In genomic region chr10:79985334-79986231, GRCm38 (mm10) we compare ENCODE assay signal across 8 mouse cellular contexts. TPM values are rescaled to one million over a fixed set of nuclear protein-coding genes. Genes with fewer than 3 reads are reported as not detected.
DNase-seq lines count a peak whose midpoint lies in the region; ATAC-seq and TF ChIP-seq lines count a peak whose summit lies in the region.

No protein-coding gene starts in this region.

- H3K36me3 ChIP-seq in CH12.LX (replicated peaks in 1 of 2; ENCODE audit: control insufficient read depth in 1 of 2, insufficient read depth in 1 of 2, low read length in 1 of 2), result peaks cover 10 to 22% of the 10 kb centered on the region in 2 experiments
- 0 out of 2 replicates have a peak, but pooled peaks cover 6% of the 10 kb centered on the region for H3K36me3 ChIP-seq in forebrain, embryonic 13.5 days (ENCODE audit: poor library complexity, severe bottlenecking)
- H3K36me3 ChIP-seq in neural tube, embryonic 15.5 days, result no peaks in the 10 kb centered on the region

- H3K4me3 ChIP-seq in CH12.LX (replicated peaks in 1 of 3; ENCODE audit: low read depth in 2 of 3, low read length in 2 of 3, poor library complexity in 1 of 3), result peak overlapping the region; percentile 50 to 89 (median 68)
- peak overlapping the region; percentile 55 for H3K4me3 ChIP-seq in brown adipose tissue, adult 24 weeks (ENCODE audit: insufficient read depth, low read depth, low read length)
- peak overlapping the region; percentile 80 for H3K4me3 ChIP-seq in forebrain, embryonic 13.5 days
- H3K4me3 ChIP-seq in lung, adult 2 months (replicated peaks; ENCODE audit: extremely low read depth, low read depth, low read length), result peak overlapping the region; percentile 87
- H3K4me3 ChIP-seq in neural tube, embryonic 15.5 days (replicated peaks), result peak overlapping the region; percentile 61

- TF ChIP-seq CTCF in CH12.LX (conservative IDR thresholded peaks at IDR 0.05 in 1 of 2, IDR thresholded peaks at IDR 0.05 in 1 of 2; ENCODE audit: low read depth in 2 of 2, low read length in 2 of 2), result no peak
- TF ChIP-seq CTCF in lung, adult 2 months (IDR thresholded peaks at IDR 0.05; ENCODE audit: insufficient read depth, low read length), result no peak

- peaks cover 3% of the 10 kb centered on the region for H3K27me3 ChIP-seq in CH12.LX (replicated peaks)
- peaks cover 40% of the 10 kb centered on the region for H3K27me3 ChIP-seq in forebrain, embryonic 13.5 days
- peaks cover 32% of the 10 kb centered on the region for H3K27me3 ChIP-seq in neural tube, embryonic 15.5 days (replicated peaks)

- TF ChIP-seq EP300 in CH12.LX (IDR thresholded peaks at IDR 0.05; ENCODE audit: low read length), result no peak; the same call in 1 of the 2 replicates

- peak overlapping the region; percentile 68 for H3K9ac ChIP-seq in CH12.LX (ENCODE audit: insufficient read depth, low read depth)
- H3K9ac ChIP-seq in forebrain, embryonic 13.5 days, result peak overlapping the region; percentile 90
- peak overlapping the region; percentile 62 for H3K9ac ChIP-seq in neural tube, embryonic 15.5 days (replicated peaks)

- 0 out of 2 replicates have a peak, but pooled peaks have one; percentile 11 for ATAC-seq in forebrain, embryonic 13.5 days
- ATAC-seq in neural tube, embryonic 15.5 days (ENCODE audit: low FRiP score), result peak; percentile 26; the same call in 1 of the 2 replicates

- peak overlapping the region; percentile 94 for H3K27ac ChIP-seq in CH12.LX (ENCODE audit: insufficient read depth, low read depth)
- peak overlapping the region; percentile 78 for H3K27ac ChIP-seq in brown adipose tissue, adult 24 weeks (replicated peaks; ENCODE audit: low read depth, low read length)
- H3K27ac ChIP-seq in forebrain, embryonic 13.5 days, result peak overlapping the region; percentile 96
- H3K27ac ChIP-seq in neural tube, embryonic 15.5 days (replicated peaks), result peak overlapping the region; percentile 98

- no peaks in the 10 kb centered on the region for H3K9me3 ChIP-seq in CH12.LX (replicated peaks; ENCODE audit: low read length)
- H3K9me3 ChIP-seq in forebrain, embryonic 13.5 days (replicated peaks), result no peaks in the 10 kb centered on the region
- no peaks in the 10 kb centered on the region for H3K9me3 ChIP-seq in neural tube, embryonic 15.5 days (replicated peaks)

- DNase-seq in CH12.LX (ENCODE audit: extremely low read depth), result peak; percentile 74
- DNase-seq in heart, postnatal 36 days, result peak; percentile 70 to 73
- peak; percentile 69 to 70 for DNase-seq in layer of hippocampus, adult 8-10 months (ENCODE audit: low spot score in 2 of 2)
- DNase-seq in lung, adult 2 months, result peak; percentile 71
- peak; percentile 84 for DNase-seq in thymus, postnatal 14 days

- no peak; the same call in 1 of the 2 replicates for TF ChIP-seq POLR2A in CH12.LX (IDR thresholded peaks at IDR 0.05; ENCODE audit: low read depth, low read length)
- TF ChIP-seq POLR2A in lung, adult 2 months (IDR thresholded peaks at IDR 0.05; ENCODE audit: borderline replicate concordance, extremely low read depth, low read depth, low read length), result peak; percentile 44; the same call in 1 of the 2 replicates

- dilution Hi-C loops in CH12.LX (cut with MboI; ENCODE audit: extremely low pct_ligation_motif_present, extremely low pct_unique_long_range_greater_than_20kb, low sequenced_read_pairs), result no loop called here

- H3K79me2 ChIP-seq in CH12.LX (replicated peaks; ENCODE audit: control insufficient read depth, extremely low read depth, insufficient read depth, poor library complexity, severe bottlenecking), result peaks cover 33% of the 10 kb centered on the region

- 5% methylated on average over 35 of the region's 35 CpGs for WGBS in forebrain, embryonic 13.5 days
- under 1% methylated on average over 35 of the region's 35 CpGs for WGBS in lung, adult 2 months
- 2% methylated on average over 35 of the region's 35 CpGs for WGBS in neural tube, embryonic 15.5 days

- TF ChIP-seq RAD21 in CH12.LX (IDR thresholded peaks at IDR 0.05; ENCODE audit: low read depth, low read length), result no peak

- peaks cover 27 to 66% of the 10 kb centered on the region in 2 experiments for H3K4me1 ChIP-seq in CH12.LX (ENCODE audit: control insufficient read depth in 1 of 2, insufficient read depth in 2 of 2)
- peaks cover 26% of the 10 kb centered on the region for H3K4me1 ChIP-seq in brown adipose tissue, adult 24 weeks (ENCODE audit: control insufficient read depth, insufficient read depth, insufficient read length, low read length)
- peaks cover 48% of the 10 kb centered on the region for H3K4me1 ChIP-seq in forebrain, embryonic 13.5 days
- H3K4me1 ChIP-seq in lung, adult 2 months (ENCODE audit: control insufficient read depth, insufficient read depth, low read length), result peaks cover 30% of the 10 kb centered on the region
- peaks cover 61% of the 10 kb centered on the region for H3K4me1 ChIP-seq in neural tube, embryonic 15.5 days

- H3K4me2 ChIP-seq in CH12.LX (ENCODE audit: insufficient read depth, low read depth, poor library complexity, severe bottlenecking), result peak overlapping the region; percentile 81
- peak overlapping the region; percentile 86 for H3K4me2 ChIP-seq in forebrain, embryonic 13.5 days
- H3K4me2 ChIP-seq in neural tube, embryonic 15.5 days, result peak overlapping the region; percentile 96

- intact Hi-C loops in heart, postnatal 36 days (cut with DNase I), result loop anchor here (2.0 kb wide), 1 partner anchor 155 kb away; the partner anchor contains the start of gene Cbarp

- in situ Hi-C loops in CH12.LX (cut with MboI; ENCODE audit: low pct_ligation_motif_present, low pct_unique_long_range_greater_than_20kb, low sequenced_read_pairs), result loop anchor here (5.0 kb wide), 2 partner anchors 127 to 157 kb away; partner anchors contain the start of gene Cbarp

TF ChIP-seq in CH12.LX, 34 proteins besides CTCF, POLR2A, EP300 and RAD21 (continues in another document):
- no peak for TF ChIP-seq PAX5 (IDR thresholded peaks at IDR 0.05; ENCODE audit: low read length)
- peak; percentile 99 for TF ChIP-seq TBP (conservative IDR thresholded peaks at IDR 0.05; ENCODE audit: low read depth, low read length)
- no peak for TF ChIP-seq ZKSCAN1 (IDR thresholded peaks at IDR 0.05; ENCODE audit: borderline replicate concordance, low read depth, low read length)

RNA-seq across cellular contexts. Expression of gene Tmem259, which starts 1.5 kb away (rescaled TPM):
- 67.1 and 71.7 TPM in 2 replicates for total RNA-seq in CH12.LX (2012; rRNA removed)
- total RNA-seq in CH12.LX (2014; rRNA removed), result 50.1 and 50.2 TPM in 2 replicates
- polyA plus RNA-seq in CH12.LX (2012; ENCODE audit: insufficient read length, low read depth), result 66.0 and 84.2 TPM in 2 replicates
- polyA plus RNA-seq in brown adipose tissue, adult 24 weeks (2012; ENCODE audit: insufficient read depth, insufficient read length, missing spikeins), result 69.8 and 75.4 TPM in 2 replicates
- polyA plus RNA-seq in forebrain, embryonic 13.5 days (2015; fragmentation: Nextera tagmentation; extraction: Ambion mirVana), result 11.2 and 12.0 TPM in 2 replicates
- total RNA-seq in heart, postnatal 36 days (2021), result 100 to 1,000 TPM; 107 to 120 TPM
- total RNA-seq in layer of hippocampus, adult 8-10 months (2022), result 100 to 1,000 TPM; 111 to 119 (median 116) TPM
- 294 and 318 TPM in 2 replicates for polyA plus RNA-seq in lung, adult 2 months (2012; rRNA removed)
- polyA plus RNA-seq in neural tube, embryonic 15.5 days (2015; fragmentation: Nextera tagmentation; extraction: Ambion mirVana), result 21.3 and 24.7 TPM in 2 replicates

RNA-seq across cellular contexts. Expression of gene Cnn2, which starts 2.8 kb away (rescaled TPM):
- 26.3 and 26.9 TPM in 2 replicates for total RNA-seq in CH12.LX (2012; rRNA removed)
- 46.3 and 49.0 TPM in 2 replicates for total RNA-seq in CH12.LX (2014; rRNA removed)
- polyA plus RNA-seq in CH12.LX (2012; ENCODE audit: insufficient read length, low read depth), result 52.6 and 62.7 TPM in 2 replicates
- polyA plus RNA-seq in brown adipose tissue, adult 24 weeks (2012; ENCODE audit: insufficient read depth, insufficient read length, missing spikeins), result 6.4 and 10.3 TPM in 2 replicates
- polyA plus RNA-seq in forebrain, embryonic 13.5 days (2015; fragmentation: Nextera tagmentation; extraction: Ambion mirVana), result 30.0 and 32.2 TPM in 2 replicates
- 10 to 100 TPM; 29.9 to 30.6 TPM for total RNA-seq in heart, postnatal 36 days (2021)
- total RNA-seq in layer of hippocampus, adult 8-10 months (2022), result 1 to 10 TPM; 5.3 to 9.8 (median 6.6) TPM
- 387 and 395 TPM in 2 replicates for polyA plus RNA-seq in lung, adult 2 months (2012; rRNA removed)
- polyA plus RNA-seq in neural tube, embryonic 15.5 days (2015; fragmentation: Nextera tagmentation; extraction: Ambion mirVana), result 31.6 and 76.4 TPM in 2 replicates

RNA-seq across cellular contexts. Expression of gene Abca7, which starts 10.7 kb away (rescaled TPM):
- total RNA-seq in CH12.LX (2012; rRNA removed) (6.8 and 7.0 TPM in 2 replicates), CH12.LX (2014; rRNA removed) (2.3 TPM in 2 replicates)
- 5.4 and 6.1 TPM in 2 replicates for polyA plus RNA-seq in CH12.LX (2012; ENCODE audit: insufficient read length, low read depth)
- 5.1 and 5.4 TPM in 2 replicates for polyA plus RNA-seq in brown adipose tissue, adult 24 weeks (2012; ENCODE audit: insufficient read depth, insufficient read length, missing spikeins)
- 3.1 and 3.9 TPM in 2 replicates for polyA plus RNA-seq in forebrain, embryonic 13.5 days (2015; fragmentation: Nextera tagmentation; extraction: Ambion mirVana)
- total RNA-seq in heart, postnatal 36 days (2021), result 1 to 10 TPM; 7.7 to 7.9 TPM
- 10 to 100 TPM; 12.4 to 13.6 (median 13.3) TPM for total RNA-seq in layer of hippocampus, adult 8-10 months (2022)
- polyA plus RNA-seq in lung, adult 2 months (2012; rRNA removed), result 31.4 and 38.2 TPM in 2 replicates
- 5.2 and 5.6 TPM in 2 replicates for polyA plus RNA-seq in neural tube, embryonic 15.5 days (2015; fragmentation: Nextera tagmentation; extraction: Ambion mirVana)

RNA-seq across cellular contexts. Expression of gene Grin3b, which starts 15.1 kb away (rescaled TPM):
- total RNA-seq in CH12.LX (2012; rRNA removed) (0.59 and 0.76 TPM in 2 replicates), CH12.LX (2014; rRNA removed) (0.27 and 0.30 TPM in 2 replicates)
- 0.56 and 0.78 TPM in 2 replicates for polyA plus RNA-seq in CH12.LX (2012; ENCODE audit: insufficient read length, low read depth)
- polyA plus RNA-seq in brown adipose tissue, adult 24 weeks (2012; ENCODE audit: insufficient read depth, insufficient read length, missing spikeins), result not detected in 2 replicates
- polyA plus RNA-seq in forebrain, embryonic 13.5 days (2015; fragmentation: Nextera tagmentation; extraction: Ambion mirVana), result 0.38 and 0.57 TPM in 2 replicates
- under 1 TPM; 0.27 to 0.28 TPM for total RNA-seq in heart, postnatal 36 days (2021)
- under 1 TPM in 2 of 4 experiments, not detected in 2; 0.19 to 0.20 TPM for total RNA-seq in layer of hippocampus, adult 8-10 months (2022)
- polyA plus RNA-seq in lung, adult 2 months (2012; rRNA removed), result 0.33 TPM in 1 of 2 replicates, not detected in the other
- polyA plus RNA-seq in neural tube, embryonic 15.5 days (2015; fragmentation: Nextera tagmentation; extraction: Ambion mirVana), result 0.32 and 0.33 TPM in 2 replicates

RNA-seq across cellular contexts. Expression of gene Wdr18, which starts 25.6 kb away (rescaled TPM):
- total RNA-seq in CH12.LX (2012; rRNA removed) (92.1 and 111 TPM in 2 replicates), CH12.LX (2014; rRNA removed) (59.7 and 70.8 TPM in 2 replicates)
- polyA plus RNA-seq in CH12.LX (2012; ENCODE audit: insufficient read length, low read depth), result 54.2 and 69.7 TPM in 2 replicates
- 25.6 and 44.7 TPM in 2 replicates for polyA plus RNA-seq in brown adipose tissue, adult 24 weeks (2012; ENCODE audit: insufficient read depth, insufficient read length, missing spikeins)
- 80.2 and 94.8 TPM in 2 replicates for polyA plus RNA-seq in forebrain, embryonic 13.5 days (2015; fragmentation: Nextera tagmentation; extraction: Ambion mirVana)
- 10 to 100 TPM; 25.6 to 28.8 TPM for total RNA-seq in heart, postnatal 36 days (2021)
- total RNA-seq in layer of hippocampus, adult 8-10 months (2022), result 10 to 100 TPM; 42.9 to 50.8 (median 48.6) TPM
- polyA plus RNA-seq in lung, adult 2 months (2012; rRNA removed), result 33.5 and 35.5 TPM in 2 replicates
- polyA plus RNA-seq in neural tube, embryonic 15.5 days (2015; fragmentation: Nextera tagmentation; extraction: Ambion mirVana), result 94.4 and 104 TPM in 2 replicates

Comparison
In these comparisons a context has a peak if more than half of its experiments do, and no peak if none do; other contexts are left out.
1. Peak in every context shown above with its lines: DNase-seq, ATAC-seq, H3K4me3 ChIP-seq and H3K27ac ChIP-seq.